Mouse (Mus musculus): ENCODE results near the gene Cit. TPM values are rescaled to one million over a fixed set of nuclear protein-coding genes. Genes with fewer than 3 reads are reported as not detected.

Gene Cit
- polyA plus RNA-seq, 1 experiment from 2014 or later, result 25.7 TPM

- no peak overlapping the region for H3K4me2 ChIP-seq (replicated peaks)
- WGBS, result 63% methylated on average over 16 of the region's 16 CpGs
- H3K4me3 ChIP-seq (replicated peaks), result no peak overlapping the region
- H3K9ac ChIP-seq, result no peak overlapping the region
- H3K27ac ChIP-seq, result no peak overlapping the region
- H3K9me3 ChIP-seq, result no peaks in the 10 kb centered on the region
- peaks cover 9% of the 10 kb centered on the region; the same call in 1 of the 2 replicates for H3K27me3 ChIP-seq (replicated peaks)
- no peaks in the 10 kb centered on the region for H3K4me1 ChIP-seq (replicated peaks)
- H3K36me3 ChIP-seq, result no peaks in the 10 kb centered on the region
- no peak for ATAC-seq
Observed at GRCm38 (mm10) chr5:116036465-116036864, 191.4 kb downstream of the Cit start.

- Histone ChIP-seq H3K27me3 (replicated peaks) (peaks cover 9% of the 10 kb centered on the region; the same call in 1 of the 2 replicates), H3K4me3 (replicated peaks) (no peak overlapping the region), H3K9ac (no peak overlapping the region), H3K36me3 (no peaks in the 10 kb centered on the region), H3K27ac (no peak overlapping the region), H3K9me3 (no peaks in the 10 kb centered on the region), H3K4me2 (replicated peaks) (no peak overlapping the region), H3K4me1 (replicated peaks) (no peaks in the 10 kb centered on the region)
- WGBS, result 57% methylated on average over 12 of the region's 12 CpGs
- ATAC-seq, result no peak
Observed at GRCm38 (mm10) chr5:116037731-116038130, 192.7 kb downstream of the Cit start.

GRCm38 (mm10) chr5:116039706-116040105 lies 194.6 kb downstream of the Cit start:
- no peak for ATAC-seq
- no peak overlapping the region for H3K9ac ChIP-seq
- 21% methylated on average over 11 of the region's 11 CpGs for WGBS
- peak overlapping the region; percentile 48 for H3K4me2 ChIP-seq (replicated peaks)
- no peaks in the 10 kb centered on the region for H3K9me3 ChIP-seq
- no peaks in the 10 kb centered on the region for H3K4me1 ChIP-seq (replicated peaks)
- peaks cover 9% of the 10 kb centered on the region; the same call in 1 of the 2 replicates for H3K27me3 ChIP-seq (replicated peaks)
- H3K4me3 ChIP-seq (replicated peaks), result 0 out of 2 replicates have a peak overlapping the region, but pooled peaks have one; percentile 6
- no peaks in the 10 kb centered on the region for H3K36me3 ChIP-seq
- H3K27ac ChIP-seq, result no peak overlapping the region

GRCm38 (mm10) chr5:116042241-116042640 lies 197.2 kb downstream of the Cit start:
- no peak overlapping the region for H3K4me3 ChIP-seq (replicated peaks)
- H3K27ac ChIP-seq, result no peak overlapping the region
- H3K27me3 ChIP-seq (replicated peaks), result no peaks in the 10 kb centered on the region; the same call in 1 of the 2 replicates
- H3K9me3 ChIP-seq, result no peaks in the 10 kb centered on the region
- no peak overlapping the region for H3K4me2 ChIP-seq (replicated peaks)
- 71% methylated on average over 7 of the region's 7 CpGs for WGBS
- no peak for ATAC-seq
- no peak overlapping the region for H3K9ac ChIP-seq
- no peaks in the 10 kb centered on the region for H3K36me3 ChIP-seq
- H3K4me1 ChIP-seq (replicated peaks), result no peaks in the 10 kb centered on the region

GRCm38 (mm10) chr5:116045581-116045980 lies 200.5 kb downstream of the Cit start:
- Histone ChIP-seq H3K27ac (no peak overlapping the region), H3K36me3 (no peaks in the 10 kb centered on the region), H3K27me3 (replicated peaks) (no peaks in the 10 kb centered on the region; the same call in 1 of the 2 replicates), H3K9me3 (no peaks in the 10 kb centered on the region), H3K9ac (no peak overlapping the region), H3K4me3 (replicated peaks) (no peak overlapping the region), H3K4me2 (replicated peaks) (no peak overlapping the region), H3K4me1 (replicated peaks) (no peaks in the 10 kb centered on the region)
- 87% methylated on average over 8 of the region's 8 CpGs for WGBS
- no peak for ATAC-seq

- ATAC-seq, result no peak
- Histone ChIP-seq H3K27me3 (replicated peaks) (no peaks in the 10 kb centered on the region; the same call in 1 of the 2 replicates), H3K9me3 (no peaks in the 10 kb centered on the region), H3K4me2 (replicated peaks) (no peak overlapping the region), H3K4me1 (replicated peaks) (no peaks in the 10 kb centered on the region), H3K4me3 (replicated peaks) (no peak overlapping the region), H3K36me3 (no peaks in the 10 kb centered on the region), H3K9ac (no peak overlapping the region), H3K27ac (no peak overlapping the region)
- WGBS, result 77% methylated on average over 4 of the region's 4 CpGs
Observed at GRCm38 (mm10) chr5:116046246-116046645, 201.2 kb downstream of the Cit start.

GRCm38 (mm10) chr5:116048321-116048720 lies 203.2 kb downstream of the Cit start:
- WGBS, result 95% methylated on average over 3 of the region's 3 CpGs
- Histone ChIP-seq H3K4me2 (replicated peaks) (no peak overlapping the region), H3K36me3 (no peaks in the 10 kb centered on the region), H3K4me3 (replicated peaks) (no peak overlapping the region), H3K9ac (no peak overlapping the region), H3K27me3 (replicated peaks) (no peaks in the 10 kb centered on the region), H3K27ac (no peak overlapping the region), H3K9me3 (no peaks in the 10 kb centered on the region), H3K4me1 (replicated peaks) (no peaks in the 10 kb centered on the region)
- ATAC-seq, result no peak

- no peak overlapping the region for H3K9ac ChIP-seq
- no peak overlapping the region for H3K27ac ChIP-seq
- H3K4me2 ChIP-seq (replicated peaks), result no peak overlapping the region
- WGBS, result 77% methylated on average over 4 of the region's 4 CpGs
- H3K4me3 ChIP-seq (replicated peaks), result no peak overlapping the region
- no peaks in the 10 kb centered on the region for H3K4me1 ChIP-seq (replicated peaks)
- H3K36me3 ChIP-seq, result no peaks in the 10 kb centered on the region
- H3K27me3 ChIP-seq (replicated peaks), result no peaks in the 10 kb centered on the region
- no peak for ATAC-seq
- no peaks in the 10 kb centered on the region for H3K9me3 ChIP-seq
Observed at GRCm38 (mm10) chr5:116049821-116050220, 204.7 kb downstream of the Cit start.

GRCm38 (mm10) chr5:116052171-116052570 lies 207.1 kb downstream of the Cit start:
- Histone ChIP-seq H3K4me1 (replicated peaks) (no peaks in the 10 kb centered on the region), H3K9me3 (no peaks in the 10 kb centered on the region), H3K36me3 (no peaks in the 10 kb centered on the region), H3K27me3 (replicated peaks) (no peaks in the 10 kb centered on the region), H3K4me3 (replicated peaks) (no peak overlapping the region), H3K9ac (no peak overlapping the region), H3K27ac (no peak overlapping the region), H3K4me2 (replicated peaks) (no peak overlapping the region)
- WGBS, result 85% methylated on average over 5 of the region's 5 CpGs
- ATAC-seq, result no peak

- no peak for ATAC-seq
- Histone ChIP-seq H3K27me3 (replicated peaks) (no peaks in the 10 kb centered on the region), H3K9ac (no peak overlapping the region), H3K27ac (no peak overlapping the region), H3K4me3 (replicated peaks) (no peak overlapping the region), H3K36me3 (no peaks in the 10 kb centered on the region), H3K4me1 (replicated peaks) (no peaks in the 10 kb centered on the region), H3K4me2 (replicated peaks) (no peak overlapping the region), H3K9me3 (no peaks in the 10 kb centered on the region)
- WGBS, result 56% methylated on average over 6 of the region's 6 CpGs
Observed at GRCm38 (mm10) chr5:116052826-116053225, 207.7 kb downstream of the Cit start.

Other genes with a start within 250 kb of the Cit start
- gene Rab35, start 213.4 kb upstream of the Cit start, polyA plus RNA-seq (2015; fragmentation: Nextera tagmentation; extraction: Ambion mirVana), result 16.3 and 16.5 TPM in 2 replicates
- gene Bicdl1, start 113.7 kb upstream of the Cit start, polyA plus RNA-seq (2015; fragmentation: Nextera tagmentation; extraction: Ambion mirVana), result 11.3 and 11.4 TPM in 2 replicates
- 68.4 and 69.9 TPM in 2 replicates for gene Prkab1, start 179.2 kb downstream of the Cit start, polyA plus RNA-seq (2015; fragmentation: Nextera tagmentation; extraction: Ambion mirVana)
- gene Tmem233, start 238.0 kb downstream of the Cit start, polyA plus RNA-seq (2015; fragmentation: Nextera tagmentation; extraction: Ambion mirVana), result not detected in 2 replicates